21 mouse cellular contexts compared by ENCODE assay signal in genomic region chr17:72689606-72690005, GRCm38 (mm10).
DNase-seq lines count a peak whose midpoint lies in the region; ATAC-seq lines count a peak whose summit lies in the region.
"Had no signal": no experiment of that assay in that cellular context is flagged by ENCODE, and none has a peak within 500 bp of the region (broad histone marks: within the 10 kb centered on the region; RNA-seq: fewer than 3 reads in every experiment).

No protein-coding gene starts in this region.

- H3K27me3 ChIP-seq in heart, embryonic 12.5 days (replicated peaks) = no peaks in the 10 kb centered on the region
- H3K27me3 ChIP-seq in kidney, embryonic 14.5 days (ENCODE audit: control insufficient read depth, insufficient read depth, low read length) = no peaks in the 10 kb centered on the region
- H3K27me3 ChIP-seq: embryonic facial prominence, embryonic 12.5 days; forebrain, embryonic 15.5 days; heart, embryonic 13.5 days; hindbrain, embryonic 13.5 days had no signal

- intact Hi-C loops in left cerebral cortex, postnatal 36 days (cut with DNase I) = no loop called here

- ATAC-seq in heart, embryonic 12.5 days (ENCODE audit: insufficient number of reproducible peaks, low FRiP score) = no peak
- no peak for ATAC-seq in kidney, embryonic 14.5 days (ENCODE audit: low FRiP score, low TSS enrichment)
- no peak for ATAC-seq in cerebellum, adult (ENCODE audit: insufficient number of reproducible peaks, low FRiP score, low TSS enrichment)
- ATAC-seq: CD4-positive, CD25-positive, alpha-beta regulatory T cell, adult 4 months; forebrain, embryonic 15.5 days had no signal

- H3K4me2 ChIP-seq in heart, embryonic 12.5 days = no peak overlapping the region
- no peak overlapping the region for H3K4me2 ChIP-seq in kidney, embryonic 14.5 days (replicated peaks; ENCODE audit: low read depth, low read length)
- H3K4me2 ChIP-seq: embryonic facial prominence, embryonic 12.5 days; forebrain, embryonic 15.5 days; heart, embryonic 13.5 days; hindbrain, embryonic 13.5 days had no signal

- H3K4me1 ChIP-seq in heart, embryonic 12.5 days (replicated peaks) = no peaks in the 10 kb centered on the region
- H3K4me1 ChIP-seq in kidney, embryonic 14.5 days (ENCODE audit: control insufficient read depth, insufficient read depth, low read length) = no peaks in the 10 kb centered on the region
- H3K4me1 ChIP-seq: embryonic facial prominence, embryonic 12.5 days; forebrain, embryonic 15.5 days; heart, embryonic 13.5 days; hindbrain, embryonic 13.5 days had no signal

- H3K36me3 ChIP-seq in heart, embryonic 12.5 days = no peaks in the 10 kb centered on the region
- no peaks in the 10 kb centered on the region for H3K36me3 ChIP-seq in kidney, embryonic 14.5 days (ENCODE audit: control insufficient read depth, insufficient read depth, low read length)
- H3K36me3 ChIP-seq: embryonic facial prominence, embryonic 12.5 days; forebrain, embryonic 15.5 days; G1E; heart, embryonic 13.5 days; hindbrain, embryonic 13.5 days had no signal

- DNase-seq in heart, adult 11 months = peak; percentile 17
- peak; percentile 58 to 65 for DNase-seq in kidney, adult 8-10 months
- peak; percentile 45 to 47 for DNase-seq in kidney, postnatal 36 days
- no peak for DNase-seq in left cerebral cortex, postnatal 36 days (ENCODE audit: low spot score in 2 of 2)
- DNase-seq: adrenal gland, adult 8-10 months; adrenal gland, postnatal 36 days; B cell, adult 2 months; cerebellum, adult 11 months; cerebellum, adult 8-10 months; cerebellum, postnatal 14 days; gastrocnemius, postnatal 10 days; heart, postnatal 4 days had no signal

- no peak overlapping the region for H3K4me3 ChIP-seq in heart, embryonic 12.5 days
- H3K4me3 ChIP-seq in kidney, embryonic 14.5 days (ENCODE audit: low read length) = no peak overlapping the region
- H3K4me3 ChIP-seq: embryonic facial prominence, embryonic 12.5 days; forebrain, embryonic 15.5 days; heart, embryonic 13.5 days; hindbrain, embryonic 13.5 days had no signal

- no peaks in the 10 kb centered on the region for H3K9me3 ChIP-seq in heart, embryonic 12.5 days (replicated peaks)
- H3K9me3 ChIP-seq in kidney, embryonic 14.5 days (ENCODE audit: control insufficient read depth, low read length) = no peaks in the 10 kb centered on the region
- H3K9me3 ChIP-seq: embryonic facial prominence, embryonic 12.5 days; forebrain, embryonic 15.5 days; heart, embryonic 13.5 days; hindbrain, embryonic 13.5 days had no signal

- H3K27ac ChIP-seq in heart, embryonic 12.5 days (ENCODE audit: poor library complexity, severe bottlenecking) = no peak overlapping the region
- H3K27ac ChIP-seq in kidney, embryonic 14.5 days (ENCODE audit: low read depth, low read length) = no peak overlapping the region
- H3K27ac ChIP-seq: embryonic facial prominence, embryonic 12.5 days; forebrain, embryonic 15.5 days; heart, embryonic 13.5 days; hindbrain, embryonic 13.5 days had no signal

- WGBS in heart, embryonic 12.5 days = 86% methylated on average over 10 of the region's 10 CpGs
- WGBS in kidney, embryonic 14.5 days = 80% methylated on average over 10 of the region's 10 CpGs

- H3K9ac ChIP-seq in heart, embryonic 12.5 days = no peak overlapping the region
- H3K9ac ChIP-seq in kidney, embryonic 14.5 days (ENCODE audit: low read depth, low read length) = no peak overlapping the region
- H3K9ac ChIP-seq: embryonic facial prominence, embryonic 12.5 days; forebrain, embryonic 15.5 days; heart, embryonic 13.5 days; hindbrain, embryonic 13.5 days had no signal

Comparison
In these comparisons a context has a peak if more than half of its experiments do, and no peak if none do; other contexts are left out.
1. DNase-seq: peak in heart, adult 11 months (single experiment), kidney, adult 8-10 months (2 of 2) and kidney, postnatal 36 days (2 of 2); none in left cerebral cortex, postnatal 36 days (0 of 2).